Mouse (Mus musculus): ENCODE data around the gene Phldb1. TPM values are rescaled to one million over a fixed set of nuclear protein-coding genes. Genes with fewer than 3 reads are reported as not detected.
A peak's percentile ranks its signal among the peaks of the same experiment; 100 is the strongest.

Phldb1 gene
- polyA plus RNA-seq, 1 experiment from 2014 or later: 37.8 TPM

GRCm38 (mm10) chr9:44740663-44741192, 5.7 kb upstream of the Phldb1 start:
- no peak overlapping the region for H3K27ac ChIP-seq
- peaks cover 9% of the 10 kb centered on the region for H3K27me3 ChIP-seq (ENCODE audit: poor library complexity, severe bottlenecking)
- peaks cover 15% of the 10 kb centered on the region for H3K4me1 ChIP-seq
- H3K36me3 ChIP-seq (replicated peaks): peaks cover 52% of the 10 kb centered on the region
- no peak for DNase-seq (ENCODE audit: extremely low spot score, low spot score)
- WGBS: 77% methylated on average over 1 of the region's 1 CpGs
- no peaks in the 10 kb centered on the region for H3K9me3 ChIP-seq
- H3K4me3 ChIP-seq: no peak overlapping the region

- Histone ChIP-seq H3K9me3 (no peaks in the 10 kb centered on the region), H3K27me3 (ENCODE audit: poor library complexity, severe bottlenecking) (peaks cover 33% of the 10 kb centered on the region), H3K4me1 (peaks cover 47% of the 10 kb centered on the region), H3K4me3 (no peak overlapping the region), H3K36me3 (replicated peaks) (peaks cover 18% of the 10 kb centered on the region), H3K27ac (peak overlapping the region; percentile 56; the same call in 1 of the 2 replicates)
- 69% methylated on average over 8 of the region's 8 CpGs for whole genome bisulfite sequencing
- DNase-seq (ENCODE audit: extremely low spot score, low spot score): no peak
Observed at GRCm38 (mm10) chr9:44737240-44737949, 2.4 kb upstream of the Phldb1 start.

- WGBS: 73% methylated on average over 2 of the region's 2 CpGs
Observed at GRCm38 (mm10) chr9:44736301-44736700, 1.3 kb upstream of the Phldb1 start.

GRCm38 (mm10) chr9:44735886-44736285, 888 bp upstream of the Phldb1 start:
- peaks cover 37% of the 10 kb centered on the region for H3K27me3 ChIP-seq (ENCODE audit: poor library complexity, severe bottlenecking)
- peaks cover 47% of the 10 kb centered on the region for H3K4me1 ChIP-seq
- peaks cover 4% of the 10 kb centered on the region for H3K36me3 ChIP-seq (replicated peaks)
- 0 out of 2 replicates have a peak overlapping the region, but pooled peaks have one; percentile 85 for H3K27ac ChIP-seq
- no peak overlapping the region for H3K4me3 ChIP-seq
- 75% methylated on average over 6 of the region's 6 CpGs for WGBS
- no peaks in the 10 kb centered on the region for H3K9me3 ChIP-seq
- no peak for DNase-seq (ENCODE audit: extremely low spot score, low spot score)

More at GRCm38 (mm10) chr9:44736301-44736700, 1.3 kb upstream of the Phldb1 start:
- H3K4me1 ChIP-seq: peaks cover 47% of the 10 kb centered on the region
- no peak for DNase-seq (ENCODE audit: extremely low spot score, low spot score)
- H3K27me3 ChIP-seq (ENCODE audit: poor library complexity, severe bottlenecking): peaks cover 37% of the 10 kb centered on the region
- no peak overlapping the region for H3K4me3 ChIP-seq
- H3K9me3 ChIP-seq: no peaks in the 10 kb centered on the region
- peaks cover 8% of the 10 kb centered on the region for H3K36me3 ChIP-seq (replicated peaks)
- H3K27ac ChIP-seq: 0 out of 2 replicates have a peak overlapping the region, but pooled peaks have one; percentile 85

- WGBS: under 1% methylated on average over 79 of the region's 79 CpGs
- H3K36me3 ChIP-seq (replicated peaks): no peaks in the 10 kb centered on the region
- peak; percentile 61 for DNase-seq (ENCODE audit: extremely low spot score, low spot score)
- H3K27ac ChIP-seq: peak overlapping the region; percentile 85
- H3K9me3 ChIP-seq: no peaks in the 10 kb centered on the region
- peak overlapping the region; percentile 83 for H3K4me3 ChIP-seq
- H3K4me1 ChIP-seq: peaks cover 49% of the 10 kb centered on the region
- H3K27me3 ChIP-seq (ENCODE audit: poor library complexity, severe bottlenecking): peaks cover 37% of the 10 kb centered on the region
Observed at GRCm38 (mm10) chr9:44733671-44734523, 1.1 kb downstream of the Phldb1 start.

- 46% methylated on average over 12 of the region's 12 CpGs for WGBS
Observed at GRCm38 (mm10) chr9:44732921-44733530, 2.0 kb downstream of the Phldb1 start.

GRCm38 (mm10) chr9:44732130-44732549, 2.9 kb downstream of the Phldb1 start:
- Histone ChIP-seq H3K27me3 (ENCODE audit: poor library complexity, severe bottlenecking) (peaks cover 37% of the 10 kb centered on the region), H3K4me1 (peaks cover 62% of the 10 kb centered on the region), H3K36me3 (replicated peaks) (no peaks in the 10 kb centered on the region), H3K27ac (no peak overlapping the region), H3K9me3 (no peaks in the 10 kb centered on the region), H3K4me3 (no peak overlapping the region)
- WGBS: 77% methylated on average over 5 of the region's 5 CpGs
- DNase-seq (ENCODE audit: extremely low spot score, low spot score): no peak

More at GRCm38 (mm10) chr9:44732921-44733530, 2.0 kb downstream of the Phldb1 start:
- H3K27ac ChIP-seq: peak overlapping the region; percentile 85
- DNase-seq (ENCODE audit: extremely low spot score, low spot score): no peak
- H3K4me3 ChIP-seq: peak overlapping the region; percentile 83
- no peaks in the 10 kb centered on the region for H3K36me3 ChIP-seq (replicated peaks)
- peaks cover 57% of the 10 kb centered on the region for H3K4me1 ChIP-seq
- H3K27me3 ChIP-seq (ENCODE audit: poor library complexity, severe bottlenecking): peaks cover 37% of the 10 kb centered on the region
- no peaks in the 10 kb centered on the region for H3K9me3 ChIP-seq

GRCm38 (mm10) chr9:44727441-44727840, 7.6 kb downstream of the Phldb1 start:
- Histone ChIP-seq H3K9me3 (no peaks in the 10 kb centered on the region), H3K27me3 (ENCODE audit: poor library complexity, severe bottlenecking) (peaks cover 5% of the 10 kb centered on the region), H3K27ac (peak overlapping the region; percentile 77), H3K4me1 (peaks cover 65% of the 10 kb centered on the region), H3K36me3 (replicated peaks) (no peaks in the 10 kb centered on the region), H3K4me3 (no peak overlapping the region; the same call in 1 of the 2 replicates)
- DNase-seq (ENCODE audit: extremely low spot score, low spot score): no peak
- WGBS: 57% methylated on average over 5 of the region's 5 CpGs

- Histone ChIP-seq H3K4me3 (peak overlapping the region; percentile 16; the same call in 1 of the 2 replicates), H3K27ac (peak overlapping the region; percentile 77), H3K9me3 (no peaks in the 10 kb centered on the region), H3K36me3 (replicated peaks) (no peaks in the 10 kb centered on the region), H3K4me1 (peaks cover 74% of the 10 kb centered on the region), H3K27me3 (ENCODE audit: poor library complexity, severe bottlenecking) (no peaks in the 10 kb centered on the region)
- no peak for DNase-seq (ENCODE audit: extremely low spot score, low spot score)
- 49% methylated on average over 10 of the region's 10 CpGs for WGBS
Observed at GRCm38 (mm10) chr9:44726431-44727146, 8.4 kb downstream of the Phldb1 start.

GRCm38 (mm10) chr9:44724665-44725064, 10.3 kb downstream of the Phldb1 start:
- DNase-seq (ENCODE audit: extremely low spot score, low spot score): no peak
- H3K4me3 ChIP-seq: peak overlapping the region; percentile 2; the same call in 1 of the 2 replicates
- peak overlapping the region; percentile 77 for H3K27ac ChIP-seq
- WGBS: 53% methylated on average over 2 of the region's 2 CpGs
- H3K9me3 ChIP-seq: no peaks in the 10 kb centered on the region
- no peaks in the 10 kb centered on the region for H3K27me3 ChIP-seq (ENCODE audit: poor library complexity, severe bottlenecking)
- H3K36me3 ChIP-seq (replicated peaks): no peaks in the 10 kb centered on the region
- H3K4me1 ChIP-seq: peaks cover 93% of the 10 kb centered on the region

GRCm38 (mm10) chr9:44724223-44724622, 10.8 kb downstream of the Phldb1 start:
- Histone ChIP-seq H3K4me3 (peak overlapping the region; percentile 2; the same call in 1 of the 2 replicates), H3K36me3 (replicated peaks) (no peaks in the 10 kb centered on the region), H3K4me1 (peaks cover 97% of the 10 kb centered on the region), H3K27ac (peak overlapping the region; percentile 77), H3K9me3 (no peaks in the 10 kb centered on the region), H3K27me3 (ENCODE audit: poor library complexity, severe bottlenecking) (no peaks in the 10 kb centered on the region)
- 68% methylated on average over 6 of the region's 6 CpGs for WGBS
- DNase-seq (ENCODE audit: extremely low spot score, low spot score): no peak

Data from forebrain, embryonic 10.5 days (tissue).